Mouse (Mus musculus) frontal cortex, postnatal 36 days (tissue): Measurements from ENCODE around the gene St3gal5.

ENCODE experiments used
- DNase-seq, 2 experiments: peaks; one replicate each; pipeline ENCODE4 v3.0.0; 2022; ENCODE audit warnings: low spot score in 2 of 2

St3gal5 gene

GRCm38 (mm10) chr6:72096669-72097068 lies 723 bp upstream of the St3gal5 start:
- DNase-seq = no peak

- DNase-seq = no peak
These were observed 746 bp downstream of the St3gal5 start for GRCm38 (mm10) chr6:72098021-72098655.

- no peak for DNase-seq
These were observed 1.3 kb downstream of the St3gal5 start for GRCm38 (mm10) chr6:72098691-72099090.

GRCm38 (mm10) chr6:72099281-72099680 lies 1.9 kb downstream of the St3gal5 start:
- no peak for DNase-seq

GRCm38 (mm10) chr6:72100171-72100570 lies 2.8 kb downstream of the St3gal5 start:
- DNase-seq = peak; percentile 70 to 71

- no peak for DNase-seq
These were observed 3.5 kb downstream of the St3gal5 start for GRCm38 (mm10) chr6:72100939-72101338.

- no peak for DNase-seq
These were observed 4.0 kb downstream of the St3gal5 start for GRCm38 (mm10) chr6:72101386-72101785.

GRCm38 (mm10) chr6:72102066-72102465 lies 4.7 kb downstream of the St3gal5 start:
- DNase-seq = no peak

GRCm38 (mm10) chr6:72104534-72104933 lies 7.1 kb downstream of the St3gal5 start:
- DNase-seq = no peak

- peak in 1 of 2 experiments; percentile 56 for DNase-seq
These were observed 11.8 kb downstream of the St3gal5 start for GRCm38 (mm10) chr6:72108941-72109892.

- DNase-seq = no peak
These were observed 13.2 kb downstream of the St3gal5 start for GRCm38 (mm10) chr6:72110577-72110976.

GRCm38 (mm10) chr6:72112575-72112974 lies 15.2 kb downstream of the St3gal5 start:
- DNase-seq = peak in 1 of 2 experiments; percentile 72

- DNase-seq = no peak
These were observed 15.8 kb downstream of the St3gal5 start for GRCm38 (mm10) chr6:72113093-72113702.

GRCm38 (mm10) chr6:72114902-72115301 lies 17.5 kb downstream of the St3gal5 start:
- DNase-seq = no peak

GRCm38 (mm10) chr6:72117322-72117968 lies 20.1 kb downstream of the St3gal5 start:
- DNase-seq = no peak

- DNase-seq = no peak
These were observed 22.5 kb downstream of the St3gal5 start for GRCm38 (mm10) chr6:72119870-72120269.

GRCm38 (mm10) chr6:72121301-72121700 lies 23.9 kb downstream of the St3gal5 start:
- no peak for DNase-seq

GRCm38 (mm10) chr6:72122515-72122914 lies 25.1 kb downstream of the St3gal5 start:
- DNase-seq = no peak

GRCm38 (mm10) chr6:72124315-72125103 lies 27.1 kb downstream of the St3gal5 start:
- DNase-seq = no peak

- DNase-seq = no peak
These were observed 28.9 kb downstream of the St3gal5 start for GRCm38 (mm10) chr6:72126128-72126917.
